Mouse (Mus musculus): ENCODE measurements around the gene Akt1s1. TPM values are rescaled to one million over a fixed set of nuclear protein-coding genes. Genes with fewer than 3 reads are reported as not detected.
"Not testable (repeated sequence)": the region's sequence is repeated elsewhere in the genome, so short reads cannot be mapped to it uniquely, and the experiment has no call there.

Akt1s1 gene
- total RNA-seq, 2 experiments from 2014 or later, result 18.2 to 26.5 TPM

DNA sequence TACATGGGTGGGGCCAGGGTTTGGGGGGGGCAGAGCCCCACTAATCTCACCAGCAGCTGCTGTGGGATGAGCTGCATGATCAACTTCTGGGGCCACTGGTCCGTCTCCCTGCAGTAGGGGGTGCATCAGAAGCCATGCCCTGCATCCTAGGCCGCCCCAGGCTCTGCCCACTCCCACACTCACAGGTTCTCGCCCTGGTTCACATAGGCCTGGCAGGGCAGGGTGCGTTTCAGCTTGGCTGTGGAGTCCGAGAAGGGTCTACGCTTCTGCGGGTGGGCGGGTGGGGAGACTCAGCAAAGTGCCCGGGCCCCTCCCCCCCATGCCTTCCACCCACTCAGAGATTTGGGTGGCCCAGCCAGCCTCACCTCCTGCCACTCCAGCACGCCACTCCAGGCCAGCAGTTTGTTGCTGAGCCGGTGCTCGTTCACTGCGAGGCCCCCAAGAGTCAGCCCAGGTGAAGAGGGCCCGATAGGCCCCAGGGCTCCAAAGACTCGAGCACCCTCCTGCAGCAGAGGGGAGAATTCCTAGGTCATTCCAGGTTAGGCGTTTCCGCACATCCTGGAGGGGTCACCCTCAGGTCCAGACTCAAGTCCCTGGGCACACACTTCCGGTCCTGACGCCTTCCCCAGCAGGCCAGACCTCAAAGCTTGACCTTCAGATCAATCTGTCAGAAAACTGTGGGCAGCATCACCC is 18.4 kb downstream of the Akt1s1 start:
- ATAC-seq (replicated peaks; ENCODE audit: poor library complexity, severe bottlenecking), result no peak

DNA sequence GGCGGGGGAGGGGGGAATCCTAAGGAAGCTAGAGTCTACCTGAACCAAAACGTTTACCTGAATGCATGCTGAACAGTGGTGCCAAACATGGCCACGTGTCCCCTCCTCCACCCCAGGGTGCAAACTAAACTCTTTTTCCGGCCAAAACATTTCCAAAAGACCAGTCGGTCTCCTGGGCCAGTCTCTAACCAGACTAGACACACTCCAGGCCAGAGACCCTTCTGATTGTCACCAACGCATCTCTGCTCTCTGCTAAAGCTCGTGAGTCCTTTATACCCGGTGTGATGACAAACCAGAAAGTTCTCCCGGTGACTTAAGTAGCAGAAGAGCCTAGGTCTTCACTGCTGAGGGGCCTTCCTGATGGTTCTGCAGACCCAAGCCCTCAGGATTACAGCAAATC is 19.0 kb downstream of the Akt1s1 start:
- no peak for ATAC-seq (replicated peaks; ENCODE audit: poor library complexity, severe bottlenecking)

DNA sequence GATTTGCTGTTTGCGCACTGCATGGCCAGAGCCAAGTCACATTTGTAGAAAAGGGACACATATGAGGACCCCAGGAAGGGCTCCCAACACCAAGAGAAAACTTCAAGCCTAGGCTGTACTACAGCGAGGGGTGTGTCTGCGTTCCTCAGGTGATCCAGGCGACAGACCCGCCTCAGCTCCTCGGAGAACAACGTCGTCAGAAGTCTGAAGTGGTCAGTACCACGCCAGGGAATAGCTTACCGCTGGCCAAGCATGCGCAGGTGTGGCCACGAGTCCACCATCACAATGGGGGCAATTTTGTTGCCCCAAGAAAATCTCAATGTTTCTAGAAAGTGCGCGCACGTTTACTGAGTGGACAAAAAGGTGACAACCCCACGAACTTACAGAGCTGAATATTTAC is 19.7 kb downstream of the Akt1s1 start:
- ATAC-seq (replicated peaks; ENCODE audit: poor library complexity, severe bottlenecking), result no peak

DNA sequence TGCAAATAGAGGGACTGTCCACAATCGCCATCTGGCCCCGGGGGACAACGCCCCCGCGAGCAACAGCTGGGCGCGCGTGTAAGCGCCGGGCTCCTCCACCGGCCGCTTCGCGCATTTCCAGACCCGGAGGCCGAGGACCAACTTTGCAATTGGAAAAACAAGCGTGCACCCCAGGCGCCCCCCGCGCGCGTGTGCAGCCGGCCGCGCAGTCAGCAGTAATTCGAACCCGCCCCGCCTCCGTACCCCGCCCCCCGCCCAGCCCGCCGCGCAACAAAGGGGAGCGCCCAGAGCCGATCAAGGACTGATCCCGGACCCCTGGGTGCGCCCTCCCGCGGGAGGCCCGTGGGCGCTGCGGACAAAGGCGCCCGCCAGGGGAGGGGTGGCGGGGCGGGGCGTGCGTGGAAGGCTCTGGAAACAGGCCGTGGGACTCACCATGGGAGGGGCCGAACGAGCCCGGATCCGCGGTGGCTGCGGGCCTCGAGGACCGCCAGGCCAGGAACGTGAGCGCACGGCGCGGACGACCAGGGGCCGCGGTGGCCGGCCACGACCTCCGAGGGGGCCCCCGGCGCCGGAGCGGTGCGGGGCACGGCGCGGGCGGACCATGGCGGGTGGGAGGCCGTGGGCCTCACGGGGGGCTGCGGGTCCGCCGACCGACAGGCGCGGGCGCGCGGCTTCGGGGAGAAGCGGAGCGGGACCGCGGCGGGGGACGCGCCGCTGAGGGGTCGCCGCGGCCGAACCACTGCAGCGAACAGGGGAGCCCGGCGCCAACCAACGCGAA is 20.3 kb downstream of the Akt1s1 start:
- ATAC-seq (replicated peaks; ENCODE audit: poor library complexity, severe bottlenecking), result peak; percentile 4; the same call in 1 of the 2 replicates

DNA sequence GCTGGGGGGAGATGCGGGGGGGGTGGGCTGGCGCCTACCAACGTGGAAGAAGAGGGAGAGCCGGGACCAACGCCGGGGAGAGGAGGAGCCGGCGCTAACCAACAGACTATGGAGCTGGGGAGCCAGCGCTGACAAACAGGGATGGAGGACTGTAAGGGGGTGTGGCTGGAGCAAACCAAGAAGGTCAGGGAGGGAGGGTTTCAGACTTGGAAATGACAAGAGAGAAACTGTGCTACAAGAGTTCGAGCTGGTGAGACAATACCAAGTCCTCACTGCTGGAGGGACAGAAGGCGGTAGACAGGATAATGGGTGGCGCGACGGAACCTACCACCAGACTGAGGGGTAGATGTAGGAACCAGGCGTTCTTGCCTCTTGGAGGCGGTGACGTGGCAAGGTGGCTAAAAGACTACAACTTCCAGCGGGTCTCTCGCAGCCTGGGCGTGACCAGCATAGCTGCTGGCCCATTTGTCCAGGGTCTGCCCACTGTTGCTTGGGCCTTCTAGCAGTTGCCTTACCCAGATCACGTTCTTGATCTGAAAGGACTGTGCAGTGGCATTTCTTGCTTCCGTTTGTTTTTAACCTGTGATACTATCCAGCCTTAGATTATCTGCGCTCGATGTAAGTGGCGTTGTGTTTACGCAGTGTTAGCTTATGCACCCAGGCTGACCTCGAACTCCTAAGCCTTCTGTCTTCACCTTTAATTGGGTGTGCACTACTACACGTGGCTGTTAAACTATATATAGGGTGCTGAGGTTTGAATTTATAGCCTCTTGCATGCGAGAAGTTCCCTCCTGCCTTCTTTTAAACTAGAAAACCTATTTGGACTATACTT is 21.1 kb downstream of the Akt1s1 start, which contains the start of gene Ptov1:
Gene Ptov1, minus strand, starts transcription at position 92 of the 832 bp plus-strand sequence.
- peak; percentile 75 for ATAC-seq (replicated peaks; ENCODE audit: poor library complexity, severe bottlenecking)

DNA sequence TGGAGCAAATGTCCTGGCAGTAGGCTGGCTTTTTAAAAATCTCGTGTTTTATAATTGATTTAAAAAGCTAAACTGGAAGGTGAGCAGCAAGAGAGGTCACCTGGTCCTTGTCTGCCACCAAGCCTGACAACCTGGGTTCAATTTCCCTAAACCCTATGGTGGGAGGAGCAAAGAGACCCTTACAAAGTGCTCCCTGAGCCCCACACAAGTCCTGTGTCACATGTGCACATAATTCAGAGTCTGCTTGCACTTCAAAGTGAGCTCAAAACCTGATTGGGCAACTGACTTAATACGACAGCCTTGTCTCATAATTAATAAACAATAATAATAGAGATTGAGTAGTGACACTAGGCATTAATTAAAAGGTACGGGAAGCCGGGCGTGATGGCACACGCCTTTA is 21.8 kb downstream of the Akt1s1 start:
- no peak for ATAC-seq (replicated peaks; ENCODE audit: poor library complexity, severe bottlenecking)

DNA sequence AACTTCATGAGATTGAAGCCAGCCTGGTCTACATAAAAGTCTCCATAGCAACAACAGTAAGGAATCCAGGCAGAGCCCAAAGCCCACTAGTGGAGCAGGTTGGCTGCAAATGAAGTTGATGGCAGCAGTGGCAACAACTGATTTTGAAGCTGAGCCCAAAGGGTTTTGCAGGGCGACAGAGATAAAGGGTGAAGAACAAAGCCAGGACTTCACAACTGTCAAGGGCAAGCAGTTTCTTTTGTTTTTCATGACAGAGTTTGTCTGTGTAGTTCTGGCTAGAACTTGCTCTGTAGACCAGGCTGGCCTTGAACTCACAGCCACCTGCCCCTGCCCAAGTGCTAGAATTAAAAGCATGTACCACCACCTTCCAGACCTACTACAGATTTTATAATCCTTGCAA is 22.4 kb downstream of the Akt1s1 start:
- ATAC-seq (replicated peaks; ENCODE audit: poor library complexity, severe bottlenecking), result no peak

DNA sequence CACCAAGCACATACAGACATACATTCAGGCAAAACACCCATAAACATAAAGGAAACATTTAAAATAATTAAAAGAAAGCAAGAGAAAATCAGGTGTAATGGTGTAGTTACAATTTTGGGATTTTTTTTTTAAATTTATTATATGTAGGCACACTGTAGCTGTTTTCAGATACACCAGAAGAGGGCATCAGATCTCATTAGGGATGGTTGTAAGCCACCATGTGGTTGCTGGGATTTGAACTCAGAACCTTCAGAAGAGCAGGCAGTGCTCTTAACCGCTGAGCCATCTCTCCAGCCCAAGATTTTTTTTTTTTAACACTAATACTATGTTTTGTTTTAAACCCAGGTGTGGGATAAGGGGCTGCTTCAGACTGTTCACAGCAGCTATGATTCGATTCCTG is 23.0 kb downstream of the Akt1s1 start:
- ATAC-seq (replicated peaks; ENCODE audit: poor library complexity, severe bottlenecking), result not testable (repeated sequence)

DNA sequence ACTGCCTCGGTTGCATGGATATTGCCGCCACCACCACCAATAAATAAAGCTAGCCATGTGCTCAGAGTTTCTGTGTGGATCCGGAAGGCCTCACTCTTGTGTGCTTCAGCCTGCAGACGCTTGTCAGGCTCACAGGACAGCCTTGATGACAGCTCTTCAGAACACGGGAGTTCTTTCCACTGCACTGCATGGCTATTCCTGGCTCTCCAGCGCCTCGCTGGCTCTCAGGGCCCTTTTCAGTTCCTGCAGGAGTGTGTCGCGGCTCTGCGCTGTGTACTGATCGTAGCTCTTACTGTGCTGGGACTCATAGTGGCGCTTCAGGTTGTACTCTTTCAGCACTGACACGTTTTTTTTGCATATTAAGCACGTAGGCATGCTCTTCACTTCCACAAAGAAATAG is 29.0 kb downstream of the Akt1s1 start:
- ATAC-seq (replicated peaks; ENCODE audit: poor library complexity, severe bottlenecking), result no peak

DNA sequence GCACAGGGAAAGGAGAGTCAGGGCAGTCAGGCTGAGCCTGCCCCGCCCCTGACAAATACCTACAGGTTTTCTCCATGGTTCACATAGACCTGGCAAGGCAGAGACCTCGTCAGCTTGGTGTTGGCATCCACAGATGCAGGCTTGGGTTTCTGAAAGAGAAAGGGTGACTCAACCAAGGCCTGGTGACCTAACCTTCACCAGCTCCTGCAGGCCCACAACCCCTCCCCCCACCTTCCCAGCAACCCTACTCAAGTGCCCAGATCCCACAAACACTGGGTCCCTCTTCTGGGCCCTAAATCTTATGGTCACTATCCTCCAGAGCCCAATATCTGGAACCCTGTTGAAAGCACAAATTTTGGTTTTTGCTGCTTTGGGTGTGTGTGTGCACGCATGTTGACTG is 34.2 kb downstream of the Akt1s1 start:
- ATAC-seq (replicated peaks; ENCODE audit: poor library complexity, severe bottlenecking), result no peak

DNA sequence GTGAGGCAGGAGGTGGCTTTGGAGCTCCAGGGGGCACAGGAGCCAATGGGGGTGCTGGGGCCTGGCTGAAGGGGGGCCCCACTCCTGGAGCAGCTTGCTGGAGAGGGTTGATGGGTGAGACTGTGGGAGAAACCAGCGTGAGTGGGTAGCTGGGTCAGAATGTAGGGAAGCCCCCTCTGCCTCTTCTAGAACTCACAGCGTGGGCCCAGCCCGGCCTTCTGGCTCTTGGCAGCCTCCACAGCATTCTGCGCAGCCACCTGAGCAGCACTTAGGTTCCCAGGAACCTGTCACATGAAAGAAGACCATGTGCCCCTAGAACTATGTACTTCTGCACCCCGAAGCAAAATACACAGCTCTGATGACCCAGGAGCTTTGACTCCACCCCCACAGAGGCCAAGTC is 35.8 kb downstream of the Akt1s1 start:
- no peak for ATAC-seq (replicated peaks; ENCODE audit: poor library complexity, severe bottlenecking)

DNA sequence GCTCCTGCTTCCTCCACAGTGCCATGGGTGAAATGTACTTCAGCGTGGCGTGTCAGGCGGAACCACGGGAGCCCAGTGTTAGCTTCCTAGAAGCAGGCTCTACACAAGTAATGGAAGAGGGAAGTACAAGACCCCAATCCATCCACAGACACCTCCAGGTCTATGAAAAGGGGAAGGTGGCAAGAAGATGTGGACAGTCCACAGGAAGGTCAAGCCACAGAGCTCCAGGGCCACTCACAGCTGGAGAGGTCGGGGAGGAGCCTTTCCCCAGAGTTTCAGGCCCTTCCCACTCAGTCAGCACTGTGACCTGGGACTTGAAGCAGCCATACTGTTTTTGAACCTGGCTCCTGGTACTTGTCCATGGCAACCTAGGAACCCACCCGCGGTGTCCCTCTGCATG is 38.2 kb downstream of the Akt1s1 start:
- peak; percentile 85 for ATAC-seq (replicated peaks; ENCODE audit: poor library complexity, severe bottlenecking)

DNA sequence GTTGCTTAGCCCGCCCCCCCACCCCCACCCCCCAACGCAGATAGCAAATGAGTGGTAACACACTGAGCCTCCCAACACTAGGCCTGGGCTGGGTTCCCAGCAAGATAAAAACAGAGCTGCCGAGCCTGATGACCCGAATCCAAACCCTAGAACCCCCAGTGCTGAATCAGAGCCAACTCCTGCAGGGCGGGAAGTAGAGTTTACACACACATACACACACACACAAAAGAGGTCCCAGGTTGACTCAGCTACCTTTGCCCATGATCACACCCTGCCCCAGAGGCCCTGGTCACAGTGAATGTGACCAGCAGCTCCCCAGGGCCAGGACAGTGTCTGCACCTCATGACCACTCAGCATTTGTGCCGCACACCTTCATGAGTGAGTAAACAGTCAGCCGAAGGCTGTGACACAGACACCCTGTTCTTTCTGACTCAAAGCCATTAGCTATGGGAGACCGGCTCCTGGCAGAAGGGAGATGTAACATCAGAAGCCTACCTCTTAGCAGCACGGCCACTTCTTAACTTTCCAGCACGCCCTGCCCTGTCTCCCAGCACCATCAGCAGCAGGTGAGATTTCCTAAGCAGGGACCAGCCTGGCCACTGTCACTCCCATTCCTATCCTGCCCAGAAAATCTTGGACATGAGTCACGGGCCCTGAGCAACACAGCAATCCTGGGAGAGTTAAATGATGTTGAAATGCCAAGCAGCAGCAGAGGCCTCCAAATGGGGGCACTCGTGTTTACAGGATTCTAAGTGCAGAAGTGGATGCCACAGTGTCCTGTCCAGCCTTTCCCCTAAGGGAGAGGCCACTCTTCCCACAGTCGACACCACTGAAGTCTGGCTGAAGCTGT is 39.7 kb downstream of the Akt1s1 start:
- ATAC-seq (replicated peaks; ENCODE audit: poor library complexity, severe bottlenecking), result no peak

DNA sequence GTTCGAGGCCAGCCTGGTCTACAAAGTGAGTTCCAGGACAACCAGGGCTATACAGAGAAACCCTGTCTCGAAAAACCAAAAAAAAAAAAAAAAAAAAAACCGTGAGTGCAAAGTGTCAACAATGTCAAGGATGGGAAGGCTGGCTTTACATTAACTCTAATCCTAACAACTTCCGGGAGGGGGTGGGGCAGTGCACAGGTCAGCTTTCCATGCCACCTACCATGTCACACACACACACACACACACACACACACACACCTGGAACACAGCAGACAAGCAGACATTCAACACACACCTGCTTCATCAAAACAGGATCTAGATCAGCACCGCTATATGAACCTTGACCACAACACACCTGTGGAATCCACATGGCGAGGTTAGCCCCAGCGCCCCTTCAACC is 41.4 kb downstream of the Akt1s1 start:
- ATAC-seq (replicated peaks; ENCODE audit: poor library complexity, severe bottlenecking), result no peak

DNA sequence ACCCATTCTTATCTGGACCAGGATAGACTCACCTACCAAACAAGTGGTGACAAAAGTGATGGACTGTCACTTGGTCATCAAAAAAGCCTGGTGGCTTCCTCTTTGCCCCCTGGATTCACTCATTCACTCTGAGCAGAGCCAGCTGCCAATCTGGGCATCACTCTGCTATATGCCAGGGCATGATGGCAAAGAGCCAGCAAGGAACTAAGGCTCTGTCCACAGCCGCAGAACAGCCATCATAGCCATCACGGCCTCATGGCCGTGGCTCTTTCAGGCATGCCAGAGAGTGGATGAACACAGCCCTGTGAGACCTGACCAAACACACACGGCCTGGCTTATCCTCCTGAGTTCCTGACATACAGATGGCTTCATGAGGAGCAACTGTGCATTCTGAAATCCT is 41.9 kb downstream of the Akt1s1 start:
- no peak for ATAC-seq (replicated peaks; ENCODE audit: poor library complexity, severe bottlenecking)

DNA sequence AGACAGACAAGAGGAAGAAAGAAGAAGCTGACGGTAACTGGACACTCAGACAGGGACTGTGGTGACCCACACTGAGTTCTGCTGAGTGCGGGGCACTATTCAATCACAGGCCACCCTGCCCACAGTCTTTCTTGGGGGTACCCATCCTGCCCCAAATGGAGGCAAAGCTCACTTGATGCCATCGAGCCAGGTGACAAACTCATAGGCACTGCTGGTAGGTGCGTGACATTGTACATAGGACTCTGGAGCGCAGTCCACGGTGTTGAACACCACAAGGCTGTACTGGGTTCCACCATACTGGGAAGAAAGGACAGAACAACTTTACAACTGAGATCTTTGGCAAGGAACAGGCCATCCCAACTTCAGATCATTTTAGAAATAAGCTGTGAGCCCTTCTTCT is 42.8 kb downstream of the Akt1s1 start:
- ATAC-seq (replicated peaks; ENCODE audit: poor library complexity, severe bottlenecking), result no peak

DNA sequence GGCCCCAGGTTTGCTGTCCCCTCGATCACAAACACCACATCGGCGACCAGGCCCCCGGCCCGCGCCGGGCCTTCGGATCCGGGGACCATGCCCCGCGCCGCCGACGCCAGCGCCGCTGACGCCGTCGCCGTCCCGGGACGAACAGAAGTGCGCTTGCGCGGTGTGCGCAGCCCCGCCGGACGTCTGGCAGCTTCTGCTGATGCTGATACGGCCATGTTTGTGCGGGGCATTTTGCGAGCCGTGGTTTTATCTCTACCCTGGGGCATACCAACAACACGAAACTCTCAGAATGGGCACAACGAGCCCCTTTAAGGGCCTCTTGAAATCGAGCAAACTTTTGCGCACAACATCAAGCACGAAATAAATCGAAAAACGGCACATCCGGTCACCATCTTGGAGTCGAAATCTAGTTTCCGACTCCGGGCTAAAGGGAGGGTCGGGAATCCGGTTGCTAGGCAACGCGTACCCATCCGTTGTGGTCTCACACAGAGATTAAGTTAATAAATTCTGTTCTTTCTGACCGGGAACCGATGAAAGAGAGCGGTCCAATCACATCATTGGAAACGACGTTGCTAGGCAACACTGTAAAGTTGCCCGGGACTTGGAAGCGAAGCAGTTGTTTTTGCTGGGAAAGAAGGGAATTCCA is 43.6 kb downstream of the Akt1s1 start, which contains the start of gene Med25:
Gene Med25, minus strand, starts transcription at position 437 of the 646 bp plus-strand sequence.
- peak; percentile 53 for ATAC-seq (replicated peaks; ENCODE audit: poor library complexity, severe bottlenecking)

DNA sequence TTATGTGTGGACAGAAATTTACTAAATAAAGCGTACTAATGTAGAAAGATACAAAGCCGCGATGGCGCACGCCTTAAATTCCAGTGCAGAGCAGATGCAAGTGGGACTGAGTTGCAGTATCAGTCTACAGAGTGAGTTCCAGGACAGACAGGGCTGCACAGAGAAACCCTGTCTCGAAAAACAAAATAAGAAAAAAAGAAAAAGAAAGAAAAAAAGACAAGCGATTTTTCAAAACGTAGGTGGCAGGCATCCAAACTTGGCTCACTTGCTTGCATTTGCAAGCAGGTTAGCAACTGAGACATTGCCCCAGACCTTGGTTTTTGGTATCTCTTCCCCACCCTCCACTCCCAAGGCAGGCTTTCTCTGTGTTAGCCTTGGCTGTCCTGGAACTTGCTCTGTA is 44.4 kb downstream of the Akt1s1 start:
- no peak for ATAC-seq (replicated peaks; ENCODE audit: poor library complexity, severe bottlenecking)

DNA sequence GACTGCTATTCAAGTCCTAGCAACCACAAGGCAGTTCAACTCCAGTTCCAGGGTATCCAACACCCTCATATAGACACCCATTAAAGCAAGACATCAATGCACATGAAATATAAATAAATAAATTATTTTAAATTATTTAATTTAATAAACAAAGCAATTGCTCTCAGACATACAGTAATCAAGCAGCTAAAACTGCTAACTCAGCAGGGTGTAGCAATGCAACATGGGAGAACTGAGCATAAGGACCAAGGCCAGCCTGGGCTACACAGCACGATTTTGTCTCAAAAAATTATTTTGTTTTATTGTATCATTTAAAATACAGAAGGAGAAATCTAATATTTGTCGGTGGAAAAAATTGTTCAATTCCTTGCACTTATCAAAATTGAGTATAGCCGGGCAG is 45.4 kb downstream of the Akt1s1 start:
- ATAC-seq (replicated peaks; ENCODE audit: poor library complexity, severe bottlenecking), result no peak

DNA sequence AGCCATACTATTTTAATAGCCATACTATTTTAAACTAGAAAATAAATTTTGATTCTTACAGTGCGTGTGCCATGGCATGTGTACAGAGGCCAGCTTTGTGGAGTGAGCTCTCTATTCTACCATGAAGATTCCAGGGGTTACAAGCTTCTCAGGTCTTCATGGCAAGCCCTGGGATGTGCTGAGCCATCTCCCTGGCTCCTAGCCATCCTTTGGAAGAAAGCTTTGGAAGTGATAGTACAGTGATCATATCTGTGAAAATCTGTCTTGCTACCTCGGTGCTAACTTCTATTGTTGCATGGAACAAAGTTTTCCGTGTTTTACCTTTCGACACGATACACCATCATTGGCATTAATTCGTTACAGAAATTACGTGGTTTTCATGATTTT is 46.4 kb downstream of the Akt1s1 start:
- no peak for ATAC-seq (replicated peaks; ENCODE audit: poor library complexity, severe bottlenecking)
